Mouse (Mus musculus) stomach, postnatal 0 days (tissue): Measurements from ENCODE around the gene Tmed10.

Experiments used
- CTCF ChIP-seq: IDR thresholded peaks from 2 replicates; pipeline ENCODE4 v1.5.1; 2016; ENCODE audit warnings: antibody characterized with exemption, low read depth, mild to moderate bottlenecking, moderate library complexity
- EP300 ChIP-seq: optimal IDR thresholded peaks from 2 replicates; pipeline ENCODE3; 2016; ENCODE audit warnings: antibody characterized with exemption

DNA sequence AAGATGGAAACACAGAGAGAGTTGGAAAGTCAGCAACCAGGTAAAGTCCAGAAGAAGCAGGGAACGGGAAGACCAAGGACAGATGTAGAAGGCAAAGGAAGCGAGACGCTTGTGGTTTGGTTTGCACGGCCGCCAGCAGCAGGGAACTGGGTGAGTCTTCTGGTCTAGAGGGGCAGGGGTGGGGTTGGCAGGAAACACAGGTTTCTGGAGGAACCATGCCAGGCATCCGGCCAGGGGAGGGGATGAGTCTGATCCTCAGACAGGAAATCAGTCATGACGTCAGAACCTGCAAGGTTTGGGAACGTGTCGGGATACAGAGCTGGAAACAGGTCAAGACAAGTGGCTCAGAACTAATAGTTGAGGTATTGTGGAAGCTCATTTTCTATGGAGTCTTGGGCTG is 43.2 kb upstream of the Tmed10 start:
- TF ChIP-seq CTCF: no peak
- no peak for TF ChIP-seq EP300
